Mouse (Mus musculus): ENCODE measurements around the gene Cyp2e1. TPM values are rescaled to one million over a fixed set of nuclear protein-coding genes. Genes with fewer than 3 reads are reported as not detected.

The Cyp2e1 gene
- polyA plus RNA-seq, 2 experiments = 0.05 TPM; not detected in 1

DNA sequence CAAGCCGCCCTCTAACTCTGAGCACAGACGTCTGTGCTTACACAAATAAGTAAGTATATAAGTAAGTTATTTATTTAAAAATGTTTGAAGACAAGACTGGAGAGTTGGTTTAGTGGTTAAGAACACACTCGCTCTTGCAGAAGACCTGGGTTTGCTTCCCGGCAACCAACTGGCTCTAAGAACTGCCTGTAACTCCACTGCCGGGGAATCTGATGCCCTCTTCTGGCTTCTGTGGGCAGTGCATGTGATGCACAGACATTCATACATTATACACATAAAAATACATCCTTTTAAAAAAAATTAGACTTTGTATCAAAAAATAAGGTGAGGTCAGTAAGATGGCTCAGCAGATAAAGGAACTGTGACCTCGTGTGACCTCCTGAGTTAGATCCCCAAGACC is 47.0 kb downstream of the Cyp2e1 start:
- DNase-seq (ENCODE audit: low spot score) (no peak), ATAC-seq (ENCODE audit: low FRiP score, low read depth) (no peak)
- TF ChIP-seq POLR2A (IDR thresholded peaks at IDR 0.05; ENCODE audit: borderline replicate concordance, extremely low read depth, insufficient read depth, insufficient read length) = no peak
- 92% methylated on average over 6 of the region's 6 CpGs for WGBS
- H3K27me3 ChIP-seq (ENCODE audit: control insufficient read depth, insufficient read depth, low read length) = no peaks in the 10 kb centered on the region
- no peak overlapping the region for H3K27ac ChIP-seq (replicated peaks; ENCODE audit: low read depth, low read length)
- H3K4me1 ChIP-seq (ENCODE audit: control insufficient read depth, insufficient read depth, low read length) = no peaks in the 10 kb centered on the region
- no peak overlapping the region for H3K9ac ChIP-seq (ENCODE audit: low read depth, low read length, severe bottlenecking)
- no peaks in the 10 kb centered on the region for H3K9me3 ChIP-seq (ENCODE audit: control insufficient read depth, low read length)
- peaks cover 4% of the 10 kb centered on the region; the same call in 1 of the 2 replicates for H3K36me3 ChIP-seq (ENCODE audit: control insufficient read depth, insufficient read depth, low read length)
- H3K4me3 ChIP-seq (replicated peaks; ENCODE audit: low read length) = no peak overlapping the region
- no peak overlapping the region for H3K4me2 ChIP-seq (replicated peaks; ENCODE audit: low read depth, low read length, severe bottlenecking)

- TF ChIP-seq POLR2A (IDR thresholded peaks at IDR 0.05; ENCODE audit: borderline replicate concordance, extremely low read depth, insufficient read depth, insufficient read length) = no peak
- no peaks in the 10 kb centered on the region for H3K9me3 ChIP-seq (ENCODE audit: control insufficient read depth, low read length)
- H3K4me3 ChIP-seq (replicated peaks; ENCODE audit: low read length) = no peak overlapping the region
- H3K27ac ChIP-seq (replicated peaks; ENCODE audit: low read depth, low read length) = no peak overlapping the region
- peaks cover 4% of the 10 kb centered on the region; the same call in 1 of the 2 replicates for H3K36me3 ChIP-seq (ENCODE audit: control insufficient read depth, insufficient read depth, low read length)
- no peak for ATAC-seq (ENCODE audit: low FRiP score, low read depth)
- no peak overlapping the region for H3K4me2 ChIP-seq (replicated peaks; ENCODE audit: low read depth, low read length, severe bottlenecking)
- 87% methylated on average over 13 of the region's 13 CpGs for WGBS
- no peak overlapping the region for H3K9ac ChIP-seq (ENCODE audit: low read depth, low read length, severe bottlenecking)
- no peaks in the 10 kb centered on the region for H3K4me1 ChIP-seq (ENCODE audit: control insufficient read depth, insufficient read depth, low read length)
- no peaks in the 10 kb centered on the region for H3K27me3 ChIP-seq (ENCODE audit: control insufficient read depth, insufficient read depth, low read length)
- no peak for DNase-seq (ENCODE audit: low spot score)
Observed at GRCm38 (mm10) chr7:140811714-140812113, 48.2 kb downstream of the Cyp2e1 start.

GRCm38 (mm10) chr7:140812850-140813249 is 49.3 kb downstream of the Cyp2e1 start:
- WGBS = 92% methylated on average over 12 of the region's 12 CpGs

DNA sequence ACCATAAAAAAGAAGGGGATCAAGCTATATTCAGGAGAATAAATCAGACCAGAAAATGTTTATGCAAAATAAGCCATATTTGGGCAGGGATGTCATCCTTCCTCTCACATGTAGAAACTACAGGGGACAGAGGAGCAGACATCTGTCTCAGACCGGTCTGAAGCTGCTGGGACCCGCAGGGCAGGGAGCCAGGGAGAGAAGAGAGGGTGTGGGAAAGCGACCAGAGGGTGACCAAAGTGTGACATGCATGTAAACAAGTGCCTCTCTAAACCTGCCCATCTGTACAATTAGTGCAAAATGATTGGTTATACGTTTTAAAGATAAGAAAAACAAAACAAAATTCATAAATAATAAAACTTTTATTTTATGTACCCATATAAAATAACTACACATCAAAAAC is 56.6 kb downstream of the Cyp2e1 start:
- Histone ChIP-seq H3K36me3 (ENCODE audit: control insufficient read depth, insufficient read depth, low read length) (0 out of 2 replicates have a peak, but pooled peaks cover 2% of the 10 kb centered on the region), H3K4me1 (ENCODE audit: control insufficient read depth, insufficient read depth, low read length) (no peaks in the 10 kb centered on the region), H3K27ac (replicated peaks; ENCODE audit: low read depth, low read length) (no peak overlapping the region), H3K9me3 (ENCODE audit: control insufficient read depth, low read length) (no peaks in the 10 kb centered on the region), H3K4me2 (replicated peaks; ENCODE audit: low read depth, low read length, severe bottlenecking) (no peak overlapping the region), H3K4me3 (replicated peaks; ENCODE audit: low read length) (no peak overlapping the region), H3K9ac (ENCODE audit: low read depth, low read length, severe bottlenecking) (no peak overlapping the region), H3K27me3 (ENCODE audit: control insufficient read depth, insufficient read depth, low read length) (no peaks in the 10 kb centered on the region)
- no peak for TF ChIP-seq POLR2A (IDR thresholded peaks at IDR 0.05; ENCODE audit: borderline replicate concordance, extremely low read depth, insufficient read depth, insufficient read length)
- ATAC-seq (ENCODE audit: low FRiP score, low read depth) = no peak
- no peak for DNase-seq (ENCODE audit: low spot score)
- WGBS = 69% methylated on average over 4 of the region's 4 CpGs

More at GRCm38 (mm10) chr7:140812850-140813249, 49.3 kb downstream of the Cyp2e1 start:
- ATAC-seq (ENCODE audit: low FRiP score, low read depth) = no peak
- Histone ChIP-seq H3K4me2 (replicated peaks; ENCODE audit: low read depth, low read length, severe bottlenecking) (no peak overlapping the region), H3K4me3 (replicated peaks; ENCODE audit: low read length) (no peak overlapping the region), H3K9me3 (ENCODE audit: control insufficient read depth, low read length) (no peaks in the 10 kb centered on the region), H3K27ac (replicated peaks; ENCODE audit: low read depth, low read length) (no peak overlapping the region), H3K4me1 (ENCODE audit: control insufficient read depth, insufficient read depth, low read length) (no peaks in the 10 kb centered on the region), H3K9ac (ENCODE audit: low read depth, low read length, severe bottlenecking) (no peak overlapping the region), H3K27me3 (ENCODE audit: control insufficient read depth, insufficient read depth, low read length) (no peaks in the 10 kb centered on the region), H3K36me3 (ENCODE audit: control insufficient read depth, insufficient read depth, low read length) (peaks cover 6% of the 10 kb centered on the region; the same call in 1 of the 2 replicates)
- DNase-seq (ENCODE audit: low spot score) = no peak
- TF ChIP-seq POLR2A (IDR thresholded peaks at IDR 0.05; ENCODE audit: borderline replicate concordance, extremely low read depth, insufficient read depth, insufficient read length) = no peak

GRCm38 (mm10) chr7:140821305-140821652 is 57.7 kb downstream of the Cyp2e1 start:
- WGBS = 47% methylated on average over 5 of the region's 5 CpGs
- ATAC-seq (ENCODE audit: low FRiP score, low read depth) (no peak), DNase-seq (ENCODE audit: low spot score) (no peak)
- H3K27me3 ChIP-seq (ENCODE audit: control insufficient read depth, insufficient read depth, low read length) = no peaks in the 10 kb centered on the region
- H3K27ac ChIP-seq (replicated peaks; ENCODE audit: low read depth, low read length) = no peak overlapping the region
- no peaks in the 10 kb centered on the region for H3K4me1 ChIP-seq (ENCODE audit: control insufficient read depth, insufficient read depth, low read length)
- no peak for TF ChIP-seq POLR2A (IDR thresholded peaks at IDR 0.05; ENCODE audit: borderline replicate concordance, extremely low read depth, insufficient read depth, insufficient read length)
- H3K9me3 ChIP-seq (ENCODE audit: control insufficient read depth, low read length) = no peaks in the 10 kb centered on the region
- H3K4me3 ChIP-seq (replicated peaks; ENCODE audit: low read length) = peak overlapping the region; percentile 45
- H3K9ac ChIP-seq (ENCODE audit: low read depth, low read length, severe bottlenecking) = peak overlapping the region; percentile 57
- H3K36me3 ChIP-seq (ENCODE audit: control insufficient read depth, insufficient read depth, low read length) = 0 out of 2 replicates have a peak, but pooled peaks cover 2% of the 10 kb centered on the region
- H3K4me2 ChIP-seq (replicated peaks; ENCODE audit: low read depth, low read length, severe bottlenecking) = peak overlapping the region; percentile 65

All from limb, embryonic 14.5 days (tissue).